Mouse (Mus musculus) testis, adult 2 months (tissue): ENCODE data around the gene Amn.

Experiments used
- CTCF ChIP-seq: fragments of 200-500 bp; IDR thresholded peaks from 2 replicates; pipeline ENCODE4 v1.5.1; 2012; ENCODE audit warnings: low read depth, mild to moderate bottlenecking, inconsistent platforms, low read length, moderate library complexity; ENCODE audit not compliant: control insufficient read depth, insufficient read depth, insufficient replicate concordance
- POLR2A ChIP-seq: fragments of 200-500 bp; IDR thresholded peaks from 2 replicates; pipeline ENCODE4 v1.6.1; 2012; ENCODE audit warnings: low read depth, mild to moderate bottlenecking, inconsistent platforms, low read length, moderate library complexity; ENCODE audit not compliant: control insufficient read depth

GRCm38 (mm10) chr12:111250116-111250515 is 20.8 kb upstream of the Amn start:
- TF ChIP-seq POLR2A, result no peak
- no peak for TF ChIP-seq CTCF
